Mouse (Mus musculus) stomach, embryonic 14.5 days (tissue): ENCODE measurements around the gene Sox1. TPM values are rescaled to one million over a fixed set of nuclear protein-coding genes. Genes with fewer than 3 reads are reported as not detected.

Experiments used
- ATAC-seq: fragments of 200-750 bp; cut with Nextera tagmentation; 2 replicates; pipeline ENCODE4 v1.8.0; 2017; ENCODE audit warnings: low read depth, moderate TSS enrichment; ENCODE audit not compliant: insufficient number of reproducible peaks, insufficient read depth, low FRiP score
- H3K27ac ChIP-seq: fragments of 300-500 bp; sonication (generic); 2 replicates; pipeline ENCODE4 v1.5.1; 2014; ENCODE audit warnings: mild to moderate bottlenecking, low read length, moderate library complexity, mixed read lengths
- H3K27me3 ChIP-seq: fragments of 300-500 bp; sonication (generic); 2 replicates; pipeline ENCODE4 v1.6.1; 2014; ENCODE audit warnings: low read length, control low read depth, mixed read lengths; ENCODE audit not compliant: control insufficient read depth, insufficient read depth
- H3K36me3 ChIP-seq: fragments of 300-500 bp; sonication (generic); 2 replicates; pipeline ENCODE4 v1.6.1; 2014; ENCODE audit warnings: mild to moderate bottlenecking, control low read depth, low read length, moderate library complexity, mixed read lengths; ENCODE audit not compliant: control insufficient read depth, insufficient read depth
- H3K4me1 ChIP-seq: fragments of 300-500 bp; sonication (generic); 2 replicates; pipeline ENCODE4 v1.6.1; 2014; ENCODE audit warnings: low read length, control low read depth, mixed read lengths; ENCODE audit not compliant: control insufficient read depth, insufficient read depth
- H3K4me2 ChIP-seq: fragments of 300-500 bp; sonication (generic); replicated peaks from 2 replicates; pipeline ENCODE4 v1.6.1; 2014; ENCODE audit warnings: low read depth, low read length, control low read depth
- H3K4me3 ChIP-seq: fragments of 300-500 bp; sonication (generic); 2 replicates; pipeline ENCODE4 v1.5.1; 2014; ENCODE audit warnings: low read depth, low read length, control low read depth
- H3K9ac ChIP-seq: fragments of 300-500 bp; sonication (generic); replicated peaks from 2 replicates; pipeline ENCODE4 v1.6.1; 2014; ENCODE audit warnings: low read depth, mild to moderate bottlenecking, control low read depth, low read length, moderate library complexity, mixed read lengths
- H3K9me3 ChIP-seq: fragments of 300-500 bp; sonication (generic); 2 replicates; pipeline ENCODE4 v1.6.1; 2016; ENCODE audit warnings: low read depth, low read length, control low read depth; ENCODE audit not compliant: control insufficient read depth
- WGBS: fragments of 180-500 bp; shearing (Covaris S2); extraction: QIAGEN DNeasy Blood & Tissue Kit; methylation state at CpG from one replicate; pipeline ENCODE4 v1.1.7; 2014; 5-methylcytosine and 5-hydroxymethylcytosine counted together
- polyA plus RNA-seq: library from polyadenylated mRNA; unstranded; fragments of >200 nt; fragmentation: Nextera tagmentation; extraction: Ambion mirVana; gene quantifications from 2 replicates; pipeline ENCODE4 v1.2.1, GENCODE M21; 2014

Gene Sox1
- polyA plus RNA-seq, 1 experiment from 2014 or later = not detected

- no peak overlapping the region for H3K9ac ChIP-seq
- no peak overlapping the region for H3K27ac ChIP-seq
- WGBS = 18% methylated on average over 26 of the region's 26 CpGs
- H3K4me2 ChIP-seq = no peak overlapping the region
- H3K27me3 ChIP-seq = peaks cover 68% of the 10 kb centered on the region
- H3K4me3 ChIP-seq = no peak overlapping the region
- 0 out of 2 replicates have a peak, but pooled peaks cover 3% of the 10 kb centered on the region for H3K4me1 ChIP-seq
- no peaks in the 10 kb centered on the region for H3K9me3 ChIP-seq
- no peak for ATAC-seq
- H3K36me3 ChIP-seq = no peaks in the 10 kb centered on the region
These were observed 33.0 kb downstream of the Sox1 start for GRCm38 (mm10) chr8:12427886-12428799.

DNA sequence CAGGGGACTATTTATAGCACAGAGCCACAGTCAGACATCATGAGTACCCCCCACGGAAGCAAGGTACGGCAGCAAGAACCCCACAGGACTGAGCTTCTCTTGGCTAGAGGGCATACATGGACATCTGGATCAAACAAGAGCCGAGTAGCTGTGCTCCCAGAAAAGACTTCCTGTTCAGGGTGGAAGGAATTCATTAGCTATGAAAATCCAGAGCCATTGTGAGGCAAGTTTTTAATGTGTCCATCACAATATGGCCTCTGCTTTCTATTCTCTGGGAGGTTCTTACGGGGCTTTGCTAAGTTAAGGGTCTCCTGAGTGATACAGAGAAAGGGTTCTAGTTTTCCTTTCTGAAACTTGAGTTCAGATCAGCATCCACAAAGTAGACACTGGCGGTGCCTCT lies 33.8 kb downstream of the Sox1 start:
- ATAC-seq = no peak
- Histone ChIP-seq H3K27me3 (peaks cover 72% of the 10 kb centered on the region), H3K36me3 (no peaks in the 10 kb centered on the region), H3K4me1 (0 out of 2 replicates have a peak, but pooled peaks cover 3% of the 10 kb centered on the region), H3K9me3 (no peaks in the 10 kb centered on the region), H3K4me2 (no peak overlapping the region), H3K9ac (no peak overlapping the region), H3K27ac (no peak overlapping the region), H3K4me3 (no peak overlapping the region)
- whole genome bisulfite sequencing = 29% methylated on average over 5 of the region's 5 CpGs

GRCm38 (mm10) chr8:12429601-12430172 lies 34.6 kb downstream of the Sox1 start:
- no peak overlapping the region for H3K9ac ChIP-seq
- H3K36me3 ChIP-seq = no peaks in the 10 kb centered on the region
- H3K4me3 ChIP-seq = no peak overlapping the region
- no peak for ATAC-seq
- no peak overlapping the region for H3K4me2 ChIP-seq
- 12% methylated on average over 9 of the region's 9 CpGs for WGBS
- 0 out of 2 replicates have a peak, but pooled peaks cover 3% of the 10 kb centered on the region for H3K4me1 ChIP-seq
- no peak overlapping the region for H3K27ac ChIP-seq
- H3K9me3 ChIP-seq = no peaks in the 10 kb centered on the region
- peaks cover 71% of the 10 kb centered on the region for H3K27me3 ChIP-seq

DNA sequence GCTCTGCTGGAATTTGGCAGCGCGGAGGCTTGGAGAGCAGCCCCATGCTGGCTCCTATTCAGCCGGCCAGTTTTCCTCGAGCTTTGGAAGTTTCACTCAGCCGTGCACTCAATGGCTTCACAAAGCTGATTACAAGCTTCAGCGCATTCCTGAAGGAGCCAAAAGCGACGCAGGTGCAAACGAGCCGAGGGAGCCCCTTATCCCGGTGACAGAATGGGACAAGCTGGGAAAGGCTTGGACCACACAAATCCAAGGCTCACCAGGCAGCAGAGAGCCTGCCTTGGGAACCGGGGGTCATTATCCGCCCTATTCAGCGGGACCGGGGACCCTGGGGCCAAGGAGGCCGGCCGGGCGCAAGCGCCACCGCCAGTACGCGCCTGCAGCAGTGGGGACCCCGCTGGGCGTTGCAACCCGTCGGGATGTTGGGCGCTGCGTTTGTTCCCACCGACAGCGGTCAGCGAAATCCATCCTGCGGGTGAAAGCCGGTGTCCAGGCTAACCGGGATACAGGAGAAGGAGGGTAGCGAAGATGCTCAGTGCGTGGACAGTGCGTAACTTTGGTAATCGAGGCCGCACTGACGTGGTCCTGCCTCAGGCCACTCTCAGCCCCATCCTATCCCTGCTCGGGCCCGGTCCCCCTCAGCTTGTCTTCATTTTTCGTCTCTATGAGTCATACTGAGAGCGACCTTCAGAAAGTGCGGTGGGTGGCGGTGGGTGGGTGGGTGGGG lies 35.2 kb downstream of the Sox1 start:
- ATAC-seq = no peak
- no peak overlapping the region for H3K9ac ChIP-seq
- peak overlapping the region; percentile 3; the same call in 1 of the 2 replicates for H3K4me3 ChIP-seq
- H3K4me1 ChIP-seq = 0 out of 2 replicates have a peak, but pooled peaks cover 3% of the 10 kb centered on the region
- H3K27me3 ChIP-seq = peaks cover 68% of the 10 kb centered on the region
- H3K27ac ChIP-seq = no peak overlapping the region
- no peaks in the 10 kb centered on the region for H3K36me3 ChIP-seq
- H3K9me3 ChIP-seq = no peaks in the 10 kb centered on the region
- no peak overlapping the region for H3K4me2 ChIP-seq
- 2% methylated on average over 46 of the region's 46 CpGs for WGBS

DNA sequence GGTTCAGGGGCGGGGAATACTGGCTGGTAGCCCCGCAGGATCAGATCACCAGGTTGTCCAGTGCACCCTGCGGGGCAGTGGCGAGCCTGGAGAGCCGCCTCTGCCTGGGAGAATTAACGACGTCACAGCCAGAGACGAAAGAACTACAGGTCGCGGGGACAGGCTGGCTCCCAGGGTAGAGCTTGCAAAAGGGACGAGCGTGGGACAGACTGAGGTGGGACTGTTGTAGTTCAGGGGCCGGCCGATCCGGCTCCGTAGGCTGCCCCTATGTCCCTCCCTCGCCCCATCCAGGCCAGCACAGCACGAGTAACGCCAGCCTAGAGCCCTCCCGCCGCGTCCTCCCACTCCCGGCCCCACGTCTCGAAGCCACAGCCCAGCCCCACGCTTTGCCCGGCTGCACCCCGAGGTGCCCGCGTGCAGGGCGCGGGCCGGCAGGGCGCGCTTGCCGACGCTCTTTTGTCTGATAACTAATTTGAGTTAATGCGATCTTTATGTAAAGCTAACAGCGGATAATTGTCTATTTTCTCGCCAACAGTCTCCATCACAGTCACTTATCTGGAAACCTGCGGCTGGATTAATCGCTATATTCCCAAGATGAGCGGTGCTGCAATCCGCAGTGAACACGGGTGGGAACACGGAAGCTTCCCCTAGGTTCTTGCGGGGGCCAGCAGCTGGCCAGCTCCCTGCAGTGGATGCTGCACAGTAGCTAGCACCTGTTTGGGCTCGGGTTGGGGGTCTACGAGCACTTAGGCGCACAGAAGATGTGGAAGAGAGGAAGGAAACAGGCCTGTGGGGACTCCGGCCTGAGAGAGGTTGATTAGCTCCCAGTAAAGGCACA lies 36.0 kb downstream of the Sox1 start:
- H3K4me3 ChIP-seq = peak overlapping the region; percentile 3; the same call in 1 of the 2 replicates
- peaks cover 63% of the 10 kb centered on the region for H3K27me3 ChIP-seq
- 2% methylated on average over 51 of the region's 51 CpGs for WGBS
- no peaks in the 10 kb centered on the region for H3K36me3 ChIP-seq
- H3K9me3 ChIP-seq = no peaks in the 10 kb centered on the region
- no peak overlapping the region for H3K9ac ChIP-seq
- H3K27ac ChIP-seq = no peak overlapping the region
- 0 out of 2 replicates have a peak overlapping the region, but pooled peaks have one; percentile 8 for H3K4me2 ChIP-seq
- H3K4me1 ChIP-seq = 0 out of 2 replicates have a peak, but pooled peaks cover 3% of the 10 kb centered on the region
- ATAC-seq = 0 out of 2 replicates have a peak, but pooled peaks have one; percentile 53

DNA sequence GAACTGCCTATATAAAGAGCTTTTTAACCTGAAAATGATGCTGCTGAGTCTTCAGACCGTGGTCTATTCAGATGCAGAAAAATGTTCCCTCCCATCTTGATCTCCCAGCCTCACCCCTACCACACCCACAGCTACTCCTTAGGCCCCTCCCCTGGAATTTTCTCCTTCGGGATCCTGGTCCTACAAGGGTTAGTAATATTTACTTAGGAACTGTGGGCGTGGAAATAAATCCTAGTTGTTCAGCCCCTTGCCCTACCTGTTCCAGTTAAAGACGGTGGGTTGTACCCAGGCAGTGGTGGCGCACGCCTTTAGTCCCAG lies 36.6 kb downstream of the Sox1 start:
- Histone ChIP-seq H3K4me1 (0 out of 2 replicates have a peak, but pooled peaks cover 3% of the 10 kb centered on the region), H3K9ac (no peak overlapping the region), H3K36me3 (no peaks in the 10 kb centered on the region), H3K27me3 (peaks cover 59% of the 10 kb centered on the region), H3K27ac (no peak overlapping the region), H3K9me3 (no peaks in the 10 kb centered on the region), H3K4me3 (no peak overlapping the region), H3K4me2 (no peak overlapping the region)
- WGBS = 48% methylated on average over 6 of the region's 6 CpGs
- no peak for ATAC-seq

DNA sequence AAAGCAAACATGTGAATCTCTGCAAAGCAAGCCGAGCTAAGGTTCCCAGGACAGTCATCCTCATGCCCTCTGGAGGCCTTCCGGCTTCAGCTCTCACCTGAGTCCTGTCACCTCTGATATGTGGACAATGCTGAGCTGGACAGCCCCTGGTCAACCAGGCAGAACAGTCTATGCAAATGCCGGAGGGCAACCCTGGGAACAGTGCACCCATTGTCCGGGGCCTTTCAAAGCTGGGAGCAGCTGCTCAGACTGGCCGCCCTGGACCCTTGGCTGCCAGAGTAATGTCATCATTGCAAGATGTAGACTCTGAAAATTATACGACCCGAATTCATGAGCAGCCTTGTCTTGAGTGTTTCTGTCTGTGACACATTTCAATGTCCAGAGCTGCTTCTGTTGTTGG lies 37.5 kb downstream of the Sox1 start:
- H3K9ac ChIP-seq = no peak overlapping the region
- H3K4me3 ChIP-seq = no peak overlapping the region
- peaks cover 50% of the 10 kb centered on the region for H3K27me3 ChIP-seq
- no peak for ATAC-seq
- no peak overlapping the region for H3K27ac ChIP-seq
- 0 out of 2 replicates have a peak, but pooled peaks cover 3% of the 10 kb centered on the region for H3K4me1 ChIP-seq
- WGBS = 65% methylated on average over 7 of the region's 7 CpGs
- H3K36me3 ChIP-seq = no peaks in the 10 kb centered on the region
- H3K4me2 ChIP-seq = no peak overlapping the region
- H3K9me3 ChIP-seq = no peaks in the 10 kb centered on the region
